In genomic region chr4:152086505-152087210, GRCm38 (mm10) we compare ENCODE assay signal across 8 mouse cellular contexts. TPM values are rescaled to one million over a fixed set of nuclear protein-coding genes. Genes with fewer than 3 reads are reported as not detected.
DNase-seq lines count a peak whose midpoint lies in the region; TF ChIP-seq lines count a peak whose summit lies in the region.

No protein-coding gene starts in this region.

- DNase-seq in A20 (ENCODE audit: low read depth, low spot score): peak; percentile 55
- peak; percentile 66 for DNase-seq in MEL (ENCODE audit: low read depth, low spot score)
- peak; percentile 65 to 75 for DNase-seq in heart, postnatal 14 days
- DNase-seq in kidney, postnatal 4 days: peak; percentile 73 to 81
- peak; percentile 22 for DNase-seq in spleen, adult 12 weeks (ENCODE audit: low spot score)
- DNase-seq in cerebellum, adult 9-11 months: no peak

- TF ChIP-seq EP300 in MEL (IDR thresholded peaks at IDR 0.05; ENCODE audit: low read depth in 1 of 2, low read length in 2 of 2): no peak

- H3K4me3 ChIP-seq in MEL (ENCODE audit: control insufficient read depth in 1 of 2, insufficient read depth in 1 of 2, low read depth in 2 of 2, low read length in 2 of 2): peak overlapping the region; percentile 90 to 94
- H3K4me3 ChIP-seq in embryonic fibroblast, embryonic 13.5 days (ENCODE audit: insufficient read depth, low read length): peak overlapping the region; percentile 76
- H3K4me3 ChIP-seq in megakaryocyte, embryonic 14.5 days (replicated peaks): peak overlapping the region; percentile 93

- H3K27me3 ChIP-seq in MEL (ENCODE audit: control insufficient read depth in 1 of 2, insufficient read depth in 2 of 2, low read length in 2 of 2): no peaks in the 10 kb centered on the region
- H3K27me3 ChIP-seq in megakaryocyte, embryonic 14.5 days (replicated peaks): peaks cover 60% of the 10 kb centered on the region

- TF ChIP-seq RAD21 in MEL (IDR thresholded peaks at IDR 0.05; ENCODE audit: low read depth, low read length): no peak

- peaks cover 7% of the 10 kb centered on the region for H3K79me2 ChIP-seq in MEL (ENCODE audit: control insufficient read depth, insufficient read depth, low read length, poor library complexity)

- no peaks in the 10 kb centered on the region for H3K9me3 ChIP-seq in MEL (replicated peaks; ENCODE audit: insufficient read depth, low read length)
- H3K9me3 ChIP-seq in megakaryocyte, embryonic 14.5 days: peaks cover 5% of the 10 kb centered on the region; the same call in 1 of the 2 replicates

- H3K36me3 ChIP-seq in MEL (ENCODE audit: control insufficient read depth in 1 of 2, insufficient read depth in 2 of 2, low read length in 2 of 2): peaks cover 0 to 13% of the 10 kb centered on the region in 2 experiments; a peak in 2 of 4 replicates
- H3K36me3 ChIP-seq in megakaryocyte, embryonic 14.5 days (replicated peaks; ENCODE audit: low read length): no peaks in the 10 kb centered on the region

- TF ChIP-seq POLR2A in MEL (IDR thresholded peaks at IDR 0.05; ENCODE audit: control insufficient read depth in 1 of 2, insufficient read depth in 1 of 2, low read depth in 1 of 2, low read length in 2 of 2, poor library complexity in 1 of 2): peak; percentile 65 to 80; a peak in 3 of 4 replicates
- peak; percentile 72 for TF ChIP-seq POLR2A in embryonic fibroblast, embryonic 13.5 days (IDR thresholded peaks at IDR 0.05; ENCODE audit: low read depth, low read length)

- peak overlapping the region; percentile 95 for H3K9ac ChIP-seq in MEL (ENCODE audit: control insufficient read depth, low read depth, low read length, poor library complexity, severe bottlenecking)

- H3K4me1 ChIP-seq in MEL (ENCODE audit: control insufficient read depth in 1 of 2, insufficient read depth in 2 of 2, low read length in 2 of 2): peaks cover 3 to 19% of the 10 kb centered on the region in 2 experiments; a peak in 3 of 4 replicates
- H3K4me1 ChIP-seq in embryonic fibroblast, embryonic 13.5 days (ENCODE audit: control insufficient read depth, insufficient read depth, low read length): no peaks in the 10 kb centered on the region; the same call in none of the 2 replicates
- peaks cover 36% of the 10 kb centered on the region for H3K4me1 ChIP-seq in megakaryocyte, embryonic 14.5 days

- no peak for TF ChIP-seq CTCF in MEL (IDR thresholded peaks at IDR 0.05 in 2 of 3, conservative IDR thresholded peaks at IDR 0.05 in 1 of 3; ENCODE audit: control insufficient read depth in 1 of 3, insufficient read depth in 1 of 3, low read depth in 2 of 3, low read length in 3 of 3, poor library complexity in 1 of 3, severe bottlenecking in 1 of 3)
- TF ChIP-seq CTCF in embryonic fibroblast, embryonic 13.5 days (IDR thresholded peaks at IDR 0.05; ENCODE audit: borderline replicate concordance, insufficient read depth, low read length): no peak

- H3K27ac ChIP-seq in MEL (ENCODE audit: control insufficient read depth, low read depth, low read length): peak overlapping the region; percentile 59
- no peak overlapping the region for H3K27ac ChIP-seq in embryonic fibroblast, embryonic 13.5 days (ENCODE audit: insufficient read depth, low read length)

- intact Hi-C loops in heart, postnatal 14 days (cut with DNase I): loop anchor here (5.0 kb wide), 1 partner anchor 44 kb away; no protein-coding TSS in a partner anchor

TF ChIP-seq in MEL, 35 proteins besides CTCF, POLR2A, EP300 and RAD21:
- no peak for TF ChIP-seq ZNF384 (IDR thresholded peaks at IDR 0.05; ENCODE audit: low read depth, low read length)
- TF ChIP-seq POLR2AphosphoS2 (IDR thresholded peaks at IDR 0.05; ENCODE audit: low read length): peak; percentile 63; the same call in 1 of the 2 replicates
- TF ChIP-seq NELFE (IDR thresholded peaks at IDR 0.05; ENCODE audit: low read depth, low read length): peak; percentile 65
- TF ChIP-seq MYB (IDR thresholded peaks at IDR 0.05; ENCODE audit: low read depth, low read length): no peak
- no peak for TF ChIP-seq NRF1 (IDR thresholded peaks at IDR 0.05; ENCODE audit: insufficient read depth, low read depth, low read length, poor library complexity, severe bottlenecking)
- peak; percentile 86; the same call in 1 of the 2 replicates for TF ChIP-seq UBTF (IDR thresholded peaks at IDR 0.05; ENCODE audit: borderline replicate concordance, insufficient read depth, low read depth, low read length)
- TF ChIP-seq MXI1 (IDR thresholded peaks at IDR 0.05; ENCODE audit: low read depth, low read length): peak; percentile 51; the same call in 1 of the 2 replicates
- peak; percentile 18; the same call in 1 of the 2 replicates for TF ChIP-seq MAZ (IDR thresholded peaks at IDR 0.05; ENCODE audit: low read depth, low read length)
- TF ChIP-seq USF1 (IDR thresholded peaks at IDR 0.05; ENCODE audit: low read depth, low read length): no peak
- no peak for TF ChIP-seq JUND (IDR thresholded peaks at IDR 0.05; ENCODE audit: low read depth, low read length)
- peak; percentile 61; the same call in 1 of the 2 replicates for TF ChIP-seq ZMIZ1 (IDR thresholded peaks at IDR 0.05; ENCODE audit: low read depth, low read length)

RNA-seq across cellular contexts. Expression of gene Plekhg5, which starts 14.4 kb away (rescaled TPM):
- 9.6 and 10.8 TPM in 2 replicates for total RNA-seq in MEL (2012; rRNA removed)
- 10 to 100 TPM in 1 of 2 experiments, not detected in 1; 19.6 TPM for polyA plus RNA-seq in MEL (2012; ENCODE audit: insufficient read depth in 1 of 2, insufficient read length in 2 of 2, low read depth in 1 of 2, low replicate concordance in 2 of 2, missing spikeins in 1 of 2)
- 5.1 and 8.8 TPM in 2 replicates for polyA plus RNA-seq in embryonic fibroblast, embryonic 13.5 days (2011; ENCODE audit: insufficient read length, low read depth, missing spikeins)
- total RNA-seq in heart, postnatal 14 days (2021): 10 to 100 TPM; 27.0 to 28.9 TPM
- 3.6 and 5.5 TPM in 2 replicates for polyA plus RNA-seq in megakaryocyte, embryonic 14.5 days (2012; ENCODE audit: insufficient read depth, low replicate concordance)

RNA-seq across cellular contexts. Expression of gene Tnfrsf25, which starts 29.1 kb away (rescaled TPM):
- 0.49 and 1.1 TPM in 2 replicates for total RNA-seq in MEL (2012; rRNA removed)
- under 1 TPM in 1 of 2 experiments, not detected in 1; 0.97 TPM for polyA plus RNA-seq in MEL (2012; ENCODE audit: insufficient read depth in 1 of 2, insufficient read length in 2 of 2, low read depth in 1 of 2, low replicate concordance in 2 of 2, missing spikeins in 1 of 2)
- polyA plus RNA-seq in embryonic fibroblast, embryonic 13.5 days (2011; ENCODE audit: insufficient read length, low read depth, missing spikeins): 1.9 TPM in 1 of 2 replicates, not detected in the other
- 1 to 10 TPM; 4.0 to 6.7 TPM for total RNA-seq in heart, postnatal 14 days (2021)
- polyA plus RNA-seq in megakaryocyte, embryonic 14.5 days (2012; ENCODE audit: insufficient read depth, low replicate concordance): 0.56 TPM in 1 of 2 replicates, not detected in the other

RNA-seq across cellular contexts. Expression of gene Nol9, which starts 47.5 kb away (rescaled TPM):
- 75.1 and 80.9 TPM in 2 replicates for total RNA-seq in MEL (2012; rRNA removed)
- polyA plus RNA-seq in MEL (2012; ENCODE audit: insufficient read depth in 1 of 2, insufficient read length in 2 of 2, low read depth in 1 of 2, low replicate concordance in 2 of 2, missing spikeins in 1 of 2): 100 to 1,000 TPM in 1 of 2 experiments, 10 to 100 TPM in 1; 80.3 to 114 TPM
- 29.2 and 32.2 TPM in 2 replicates for polyA plus RNA-seq in embryonic fibroblast, embryonic 13.5 days (2011; ENCODE audit: insufficient read length, low read depth, missing spikeins)
- total RNA-seq in heart, postnatal 14 days (2021): 10 to 100 TPM; 10.5 to 10.9 TPM
- 7.7 and 25.0 TPM in 2 replicates for polyA plus RNA-seq in megakaryocyte, embryonic 14.5 days (2012; ENCODE audit: insufficient read depth, low replicate concordance)

RNA-seq across cellular contexts. Expression of gene Tas1r1, which starts 48.3 kb away (rescaled TPM):
- 0.12 TPM in 1 of 2 replicates, not detected in the other for total RNA-seq in MEL (2012; rRNA removed)
- under 1 TPM in 1 of 2 experiments, not detected in 1; 0.21 TPM for polyA plus RNA-seq in MEL (2012; ENCODE audit: insufficient read depth in 1 of 2, insufficient read length in 2 of 2, low read depth in 1 of 2, low replicate concordance in 2 of 2, missing spikeins in 1 of 2)
- not detected in 2 replicates for polyA plus RNA-seq in embryonic fibroblast, embryonic 13.5 days (2011; ENCODE audit: insufficient read length, low read depth, missing spikeins)
- under 1 TPM in 1 of 2 experiments, not detected in 1; 0.07 TPM for total RNA-seq in heart, postnatal 14 days (2021)
- 0.34 TPM in 1 of 2 replicates, not detected in the other for polyA plus RNA-seq in megakaryocyte, embryonic 14.5 days (2012; ENCODE audit: insufficient read depth, low replicate concordance)

RNA-seq across cellular contexts. Expression of gene Zbtb48, which starts 59.2 kb away (rescaled TPM):
- 9.4 and 12.1 TPM in 2 replicates for total RNA-seq in MEL (2012; rRNA removed)
- polyA plus RNA-seq in MEL (2012; ENCODE audit: insufficient read depth in 1 of 2, insufficient read length in 2 of 2, low read depth in 1 of 2, low replicate concordance in 2 of 2, missing spikeins in 1 of 2): 10 to 100 TPM in 1 of 2 experiments, not detected in 1; 21.4 TPM
- polyA plus RNA-seq in embryonic fibroblast, embryonic 13.5 days (2011; ENCODE audit: insufficient read length, low read depth, missing spikeins): 5.7 and 7.5 TPM in 2 replicates
- total RNA-seq in heart, postnatal 14 days (2021): 1 to 10 TPM; 4.7 to 7.5 TPM
- 3.8 and 4.3 TPM in 2 replicates for polyA plus RNA-seq in megakaryocyte, embryonic 14.5 days (2012; ENCODE audit: insufficient read depth, low replicate concordance)
